Mouse (Mus musculus): ENCODE results near the gene 2610028H24Rik. TPM values are rescaled to one million over a fixed set of nuclear protein-coding genes. Genes with fewer than 3 reads are reported as not detected.

The 2610028H24Rik gene
- total and polyA plus RNA-seq, 3 experiments, result 0.10 to 0.15 TPM; not detected in 1

DNA sequence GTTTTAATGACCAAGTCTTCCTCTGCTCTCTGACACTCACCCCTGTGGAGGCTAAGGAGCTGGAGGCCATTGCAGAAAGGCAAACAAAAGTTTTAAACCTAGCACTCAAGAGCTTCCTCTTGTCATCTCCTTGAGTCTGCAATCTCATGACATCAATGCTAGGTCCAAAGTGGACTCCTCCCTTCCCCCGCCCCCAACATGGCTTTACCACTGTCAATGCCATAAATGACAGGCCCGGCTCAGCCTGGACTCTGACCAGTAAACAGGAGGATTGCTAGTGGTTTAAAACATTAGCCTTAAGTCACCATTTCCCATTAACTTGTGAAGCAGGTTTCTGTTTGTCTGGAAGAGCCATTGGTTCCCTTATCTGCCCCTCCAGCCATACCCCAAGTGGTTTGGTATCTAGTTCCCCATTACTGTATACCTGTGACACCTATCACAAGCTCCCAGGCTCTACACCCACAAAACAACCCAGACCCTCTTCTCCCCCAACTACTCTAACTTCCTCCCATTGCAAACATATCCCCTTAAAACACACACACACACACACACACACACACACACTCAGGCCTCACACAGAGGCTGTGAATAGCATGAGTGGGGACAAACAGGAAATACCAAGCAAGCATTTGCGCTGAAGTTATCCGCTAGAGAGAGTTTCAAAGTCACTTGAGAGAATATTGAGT lies 2.7 kb upstream of the 2610028H24Rik start (continued):
- TF ChIP-seq ELF1 (IDR thresholded peaks at IDR 0.05; ENCODE audit: low read depth, low read length) (peak; percentile 80), JUND (IDR thresholded peaks at IDR 0.05; ENCODE audit: low read depth, low read length) (peak; percentile 75), ETS1 (IDR thresholded peaks at IDR 0.05; ENCODE audit: low read depth, low read length) (peak; percentile 90), NRF1 (IDR thresholded peaks at IDR 0.05; ENCODE audit: insufficient read depth, low read depth, low read length, poor library complexity, severe bottlenecking) (0 out of 2 replicates have a peak, but pooled peaks have one; percentile 21), GABPA (IDR thresholded peaks at IDR 0.05; ENCODE audit: low read depth, low read length) (0 out of 2 replicates have a peak, but pooled peaks have one; percentile 24), NELFE (IDR thresholded peaks at IDR 0.05; ENCODE audit: low read depth, low read length) (peak; percentile 64), ZKSCAN1 (IDR thresholded peaks at IDR 0.05; ENCODE audit: low read depth, low read length) (no peak), MYB (IDR thresholded peaks at IDR 0.05; ENCODE audit: low read depth, low read length) (peak; percentile 69), MAZ (IDR thresholded peaks at IDR 0.05; ENCODE audit: low read depth, low read length) (peak; percentile 96; the same call in 1 of the 2 replicates), UBTF (IDR thresholded peaks at IDR 0.05; ENCODE audit: borderline replicate concordance, insufficient read depth, low read depth, low read length) (0 out of 2 replicates have a peak, but pooled peaks have one; percentile 67), GATA1 (IDR thresholded peaks at IDR 0.05; ENCODE audit: low read depth, low read length) (peak; percentile 97), CTCF (IDR thresholded peaks at IDR 0.05 in 2 of 3, conservative IDR thresholded peaks at IDR 0.05 in 1 of 3; ENCODE audit: control insufficient read depth in 1 of 3, insufficient read depth in 1 of 3, low read depth in 2 of 3, low read length in 3 of 3, poor library complexity in 1 of 3, severe bottlenecking in 1 of 3) (no peak), MAFK (IDR thresholded peaks at IDR 0.05; ENCODE audit: borderline replicate concordance, low read depth, low read length) (peak; percentile 53; the same call in 1 of the 2 replicates), USF2 (IDR thresholded peaks at IDR 0.05; ENCODE audit: borderline replicate concordance in 1 of 2, insufficient read depth in 1 of 2, low read depth in 1 of 2, low read length in 2 of 2) (no peak), E2F4 (IDR thresholded peaks at IDR 0.05; ENCODE audit: borderline replicate concordance, low read depth, low read length) (no peak), SMC3 (IDR thresholded peaks at IDR 0.05; ENCODE audit: low read depth, low read length) (no peak)

DNA sequence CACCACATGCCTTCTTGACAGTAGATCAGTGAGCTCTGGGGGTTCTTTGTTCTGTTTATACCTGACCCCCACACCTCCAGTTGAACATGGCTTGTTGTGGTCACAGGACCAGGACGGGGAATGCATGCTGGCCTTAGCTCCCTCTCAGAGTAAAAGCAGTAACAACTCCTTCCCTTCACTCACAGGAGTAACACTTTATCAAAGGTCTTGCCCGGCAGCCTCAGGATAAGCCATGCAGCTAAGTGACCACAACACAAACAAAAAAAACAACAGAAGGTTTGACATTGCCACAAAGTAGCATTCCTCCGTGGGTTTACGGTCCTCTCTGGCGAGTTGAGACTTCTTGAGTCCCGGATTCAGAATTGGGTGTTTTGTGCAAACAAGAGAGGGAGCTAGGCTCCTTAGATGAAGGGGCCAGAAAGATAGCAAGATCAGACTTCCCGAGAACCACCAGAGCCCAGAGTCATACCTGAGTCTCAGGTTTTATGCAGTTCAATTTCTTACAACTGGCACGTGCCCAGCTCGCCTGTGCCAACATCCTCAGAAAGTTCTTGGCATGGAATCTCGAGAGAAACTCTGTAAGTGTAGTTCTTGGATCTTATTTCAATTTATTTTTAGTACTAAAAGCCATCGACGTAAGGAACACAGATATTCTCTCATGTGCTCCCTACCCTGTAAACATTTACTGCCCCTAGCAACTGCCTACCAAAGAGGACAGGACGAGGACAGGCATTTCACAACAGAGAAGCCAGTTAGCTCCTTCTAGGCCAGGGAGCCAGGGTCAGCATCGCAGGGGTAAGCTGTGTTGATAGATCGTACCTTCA lies 1.3 kb upstream of the 2610028H24Rik start:
- peaks cover 2% of the 10 kb centered on the region; the same call in 1 of the 2 replicates for H3K79me2 ChIP-seq (ENCODE audit: control insufficient read depth, insufficient read depth, low read length, poor library complexity)
- H3K36me3 ChIP-seq (ENCODE audit: control insufficient read depth in 1 of 2, insufficient read depth in 2 of 2, low read length in 2 of 2), result peaks cover 0 to 32% of the 10 kb centered on the region in 2 experiments; a peak in 2 of 4 replicates
- no peak for DNase-seq (ENCODE audit: low read depth, low spot score)
- no peak overlapping the region for H3K9ac ChIP-seq (ENCODE audit: control insufficient read depth, low read depth, low read length, poor library complexity, severe bottlenecking)
- H3K4me1 ChIP-seq (ENCODE audit: control insufficient read depth in 1 of 2, insufficient read depth in 2 of 2, low read length in 2 of 2), result peaks cover 11 to 33% of the 10 kb centered on the region in 2 experiments
- H3K9me3 ChIP-seq (replicated peaks; ENCODE audit: insufficient read depth, low read length), result no peaks in the 10 kb centered on the region
- TF ChIP-seq E2F4 (IDR thresholded peaks at IDR 0.05; ENCODE audit: borderline replicate concordance, low read depth, low read length) (no peak), MYB (IDR thresholded peaks at IDR 0.05; ENCODE audit: low read depth, low read length) (no peak), HCFC1 (IDR thresholded peaks at IDR 0.05; ENCODE audit: low read depth, low read length) (no peak), EP300 (IDR thresholded peaks at IDR 0.05; ENCODE audit: low read depth in 1 of 2, low read length in 2 of 2) (no peak), ETS1 (IDR thresholded peaks at IDR 0.05; ENCODE audit: low read depth, low read length) (no peak), ZMIZ1 (IDR thresholded peaks at IDR 0.05; ENCODE audit: low read depth, low read length) (no peak), MYC (IDR thresholded peaks at IDR 0.05; ENCODE audit: low read depth, low read length) (no peak), GABPA (IDR thresholded peaks at IDR 0.05; ENCODE audit: low read depth, low read length) (no peak), CHD2 (IDR thresholded peaks at IDR 0.05; ENCODE audit: low read length) (no peak), POLR2A (IDR thresholded peaks at IDR 0.05; ENCODE audit: control insufficient read depth in 1 of 2, insufficient read depth in 1 of 2, low read depth in 1 of 2, low read length in 2 of 2, poor library complexity in 1 of 2) (no peak), KAT2A (conservative IDR thresholded peaks at IDR 0.05; ENCODE audit: low read depth, low read length) (no peak), ELF1 (IDR thresholded peaks at IDR 0.05; ENCODE audit: low read depth, low read length) (no peak), CTCF (IDR thresholded peaks at IDR 0.05 in 2 of 3, conservative IDR thresholded peaks at IDR 0.05 in 1 of 3; ENCODE audit: control insufficient read depth in 1 of 3, insufficient read depth in 1 of 3, low read depth in 2 of 3, low read length in 3 of 3, poor library complexity in 1 of 3, severe bottlenecking in 1 of 3) (no peak)
- H3K27me3 ChIP-seq (ENCODE audit: control insufficient read depth in 1 of 2, insufficient read depth in 2 of 2, low read length in 2 of 2), result no peaks in the 10 kb centered on the region
- peak overlapping the region; percentile 98; the same call in 1 of the 2 replicates for H3K27ac ChIP-seq (ENCODE audit: control insufficient read depth, low read depth, low read length)
- no peak overlapping the region for H3K4me3 ChIP-seq (ENCODE audit: control insufficient read depth in 1 of 2, insufficient read depth in 1 of 2, low read depth in 2 of 2, low read length in 2 of 2)

Measured in MEL (cell line).